Mouse (Mus musculus): Measurements from ENCODE around the gene Mbd4.

GRCm38 (mm10) chr6:115821216-115821993 lies 31.8 kb downstream of the Mbd4 start:
- TF ChIP-seq CTCF (IDR thresholded peaks at IDR 0.05; ENCODE audit: borderline replicate concordance, insufficient read depth, low read length) (no peak), POLR2A (IDR thresholded peaks at IDR 0.05; ENCODE audit: low read depth, low read length) (no peak)
